Mouse (Mus musculus) spleen, adult 2 months (tissue): ENCODE data around the gene Naif1.
A peak's percentile ranks its signal among the peaks of the same experiment; 100 is the strongest.

Experiments used
- CTCF ChIP-seq: fragments of 200-500 bp; IDR thresholded peaks from 2 replicates; pipeline ENCODE4 v1.5.1; 2011; ENCODE audit warnings: mild to moderate bottlenecking, inconsistent platforms; ENCODE audit not compliant: insufficient read depth, insufficient read length, insufficient replicate concordance; ENCODE audit errors: extremely low read depth
- POLR2A ChIP-seq: fragments of 200-500 bp; IDR thresholded peaks from 2 replicates; pipeline ENCODE4 v1.6.1; 2011; ENCODE audit warnings: low read depth, low read length, inconsistent platforms

DNA sequence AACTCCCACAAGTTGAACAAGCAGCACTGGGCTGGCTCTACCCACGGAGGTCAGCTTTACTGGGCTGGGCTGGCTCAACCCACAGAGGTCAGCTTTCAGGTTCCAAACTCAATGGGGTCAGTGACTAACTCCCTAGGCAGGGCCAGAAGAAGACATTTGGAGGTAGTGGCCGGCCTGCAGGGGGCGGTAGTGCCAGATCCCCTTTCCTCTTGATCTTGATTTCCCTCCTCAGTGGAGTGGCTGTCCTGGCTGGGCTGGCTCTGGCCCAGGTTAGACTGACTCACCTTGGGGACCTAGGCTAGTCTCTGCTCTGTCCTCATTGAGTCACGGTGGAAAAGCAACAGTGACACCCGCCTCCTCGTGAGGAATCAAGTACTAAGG is 21.4 kb downstream of the Naif1 start:
- peak; percentile 30; the same call in 1 of the 2 replicates for TF ChIP-seq CTCF
- TF ChIP-seq POLR2A, result no peak
